Mouse (Mus musculus) embryonic facial prominence, embryonic 14.5 days (tissue): ENCODE measurements around the gene Tmem131. TPM values are rescaled to one million over a fixed set of nuclear protein-coding genes. Genes with fewer than 3 reads are reported as not detected.

ENCODE experiments used
- ATAC-seq: fragments of 200-750 bp; cut with Nextera tagmentation; 2 replicates; pipeline ENCODE4 v1.8.0; 2017; ENCODE audit warnings: low read depth, moderate number of reproducible peaks, moderate TSS enrichment
- DNase-seq: peaks from one replicate; pipeline ENCODE4 v3.0.0-alpha.2; 2015; ENCODE audit warnings: low spot score
- H3K27ac ChIP-seq: fragments of 300-500 bp; sonication (generic); replicated peaks from 2 replicates; pipeline ENCODE4 v1.5.1; 2014; ENCODE audit warnings: low read depth, mild to moderate bottlenecking, low read length, moderate library complexity
- H3K27me3 ChIP-seq: fragments of 300-500 bp; sonication (generic); replicated peaks from 2 replicates; pipeline ENCODE4 v1.6.1; 2014; ENCODE audit warnings: low read length; ENCODE audit not compliant: control insufficient read depth, insufficient read depth
- H3K36me3 ChIP-seq: fragments of 300-500 bp; sonication (generic); 2 replicates; pipeline ENCODE4 v1.6.1; 2014; ENCODE audit warnings: low read length, mixed read lengths; ENCODE audit not compliant: control insufficient read depth, insufficient read depth
- H3K4me1 ChIP-seq: fragments of 300-500 bp; sonication (generic); 2 replicates; pipeline ENCODE4 v1.6.1; 2014; ENCODE audit warnings: antibody characterized with exemption, low read length; ENCODE audit not compliant: control insufficient read depth, insufficient read depth
- H3K4me2 ChIP-seq: fragments of 300-500 bp; sonication (generic); 2 replicates; pipeline ENCODE4 v1.6.1; 2014; ENCODE audit warnings: low read depth, mild to moderate bottlenecking, low read length, moderate library complexity, mixed read lengths
- H3K4me3 ChIP-seq: fragments of 300-500 bp; sonication (generic); 2 replicates; pipeline ENCODE4 v1.5.1; 2014; ENCODE audit warnings: low read depth, mild to moderate bottlenecking, low read length
- H3K9ac ChIP-seq: fragments of 300-500 bp; sonication (generic); 2 replicates; pipeline ENCODE4 v1.6.1; 2014; ENCODE audit warnings: low read depth, mild to moderate bottlenecking, low read length, moderate library complexity, mixed read lengths
- H3K9me3 ChIP-seq: fragments of 300-500 bp; sonication (generic); 2 replicates; pipeline ENCODE4 v1.6.1; 2016; ENCODE audit warnings: low read length; ENCODE audit not compliant: control insufficient read depth
- WGBS: fragments of 180-500 bp; shearing (Covaris S2); extraction: QIAGEN DNeasy Blood & Tissue Kit; methylation state at CpG from one replicate; pipeline ENCODE4 v1.1.7; 2014; 5-methylcytosine and 5-hydroxymethylcytosine counted together
- polyA plus RNA-seq: library from polyadenylated mRNA; unstranded; fragments of >200 nt; fragmentation: Nextera tagmentation; extraction: Ambion mirVana; gene quantifications from 2 replicates; pipeline ENCODE4 v1.2.1, GENCODE M21; 2014

Gene Tmem131
- polyA plus RNA-seq, 1 experiment from 2014 or later = 22.4 TPM

DNA sequence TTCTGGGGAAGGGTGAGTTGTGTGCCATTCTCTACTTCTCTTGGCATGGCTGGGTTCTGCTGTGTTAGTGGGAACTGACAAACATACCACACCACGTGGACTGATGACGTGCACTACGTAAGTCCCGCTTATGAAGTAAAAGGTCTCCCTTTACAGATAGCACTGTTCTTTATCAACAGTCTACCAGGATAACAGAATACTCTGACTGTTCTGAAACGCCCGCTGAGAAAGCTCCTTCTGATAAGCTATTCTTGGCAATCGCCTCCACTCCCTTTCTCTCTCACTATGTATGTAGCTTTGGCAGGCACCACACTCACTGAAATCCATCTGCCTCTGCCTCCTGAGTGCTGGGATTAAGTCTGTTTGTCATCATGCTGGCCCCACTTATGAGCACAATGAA lies 130.1 kb downstream of the Tmem131 start:
- DNase-seq = peak; percentile 51
- Histone ChIP-seq H3K36me3 (peaks cover 85% of the 10 kb centered on the region), H3K4me2 (no peak overlapping the region), H3K4me1 (no peaks in the 10 kb centered on the region), H3K27me3 (no peaks in the 10 kb centered on the region), H3K4me3 (no peak overlapping the region), H3K27ac (no peak overlapping the region), H3K9ac (no peak overlapping the region), H3K9me3 (no peaks in the 10 kb centered on the region)
- 85% methylated on average over 7 of the region's 7 CpGs for WGBS
- no peak for ATAC-seq

DNA sequence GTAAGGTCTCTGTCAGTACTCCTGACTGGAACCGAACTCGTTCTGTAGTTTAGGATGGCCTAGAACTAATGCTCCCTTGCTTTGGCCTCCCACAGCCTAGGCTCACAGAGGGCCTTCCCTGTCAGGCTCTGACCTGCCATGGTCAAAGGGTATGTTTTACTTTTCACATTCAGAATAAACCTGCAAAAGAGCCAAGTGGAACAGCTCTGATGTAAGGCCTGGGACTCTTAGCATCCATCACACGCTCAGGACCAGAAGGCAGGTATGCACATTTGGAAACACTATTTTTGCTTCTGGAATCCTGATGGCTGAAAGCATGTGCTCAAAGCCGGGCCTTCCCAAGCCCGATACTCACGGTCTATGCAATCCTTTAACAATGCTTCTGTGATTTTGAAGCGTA lies 131.7 kb downstream of the Tmem131 start:
- Histone ChIP-seq H3K9me3 (no peaks in the 10 kb centered on the region), H3K27me3 (no peaks in the 10 kb centered on the region), H3K4me1 (no peaks in the 10 kb centered on the region), H3K27ac (no peak overlapping the region), H3K9ac (no peak overlapping the region), H3K4me3 (no peak overlapping the region), H3K36me3 (peaks cover 85% of the 10 kb centered on the region), H3K4me2 (no peak overlapping the region)
- DNase-seq (no peak), ATAC-seq (no peak)
- whole genome bisulfite sequencing = 95% methylated on average over 7 of the region's 7 CpGs

DNA sequence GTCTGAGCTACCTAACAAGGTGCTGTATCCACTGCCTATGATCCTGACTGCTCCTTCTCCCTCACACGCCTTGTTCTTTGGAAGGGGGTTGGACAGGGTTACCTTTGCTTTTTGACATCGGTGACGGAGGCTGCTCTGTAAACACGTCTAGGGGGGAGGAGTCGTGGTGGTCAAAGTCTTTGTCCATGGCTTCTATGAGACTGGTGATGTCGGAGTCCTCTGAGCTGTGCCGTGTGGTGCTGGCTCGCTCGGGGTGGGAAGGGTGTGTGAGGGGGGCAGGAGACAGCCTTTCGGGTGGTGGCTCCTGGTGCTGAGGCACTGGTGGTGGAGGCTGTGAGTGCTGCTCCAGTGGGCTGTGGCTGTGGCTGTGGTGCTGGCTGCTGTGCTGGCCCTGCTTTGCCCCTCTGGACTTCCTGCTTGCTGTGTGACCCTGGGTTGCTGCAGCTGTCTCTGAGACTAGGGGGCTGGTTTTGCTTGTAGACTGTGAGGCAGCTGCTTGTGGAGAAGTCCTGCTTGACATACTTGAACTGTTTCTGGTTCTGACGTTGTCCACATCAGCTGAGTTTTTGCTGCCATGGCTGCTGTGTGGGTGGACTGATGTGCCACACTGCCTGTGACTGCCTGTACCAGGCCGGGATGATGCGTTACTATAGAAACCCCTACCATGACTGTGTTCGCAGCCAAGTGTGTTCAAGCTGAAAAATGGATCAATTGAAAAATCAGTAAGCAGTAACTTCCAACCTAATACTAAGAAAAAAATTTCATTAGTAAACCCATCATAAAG lies 135.5 kb downstream of the Tmem131 start:
- no peaks in the 10 kb centered on the region for H3K9me3 ChIP-seq
- ATAC-seq (no peak), DNase-seq (no peak)
- H3K4me1 ChIP-seq = no peaks in the 10 kb centered on the region
- no peak overlapping the region for H3K4me3 ChIP-seq
- H3K9ac ChIP-seq = no peak overlapping the region
- no peak overlapping the region for H3K4me2 ChIP-seq
- WGBS = 96% methylated on average over 14 of the region's 14 CpGs
- H3K27me3 ChIP-seq = no peaks in the 10 kb centered on the region
- H3K36me3 ChIP-seq = peaks cover 95% of the 10 kb centered on the region
- H3K27ac ChIP-seq = no peak overlapping the region

DNA sequence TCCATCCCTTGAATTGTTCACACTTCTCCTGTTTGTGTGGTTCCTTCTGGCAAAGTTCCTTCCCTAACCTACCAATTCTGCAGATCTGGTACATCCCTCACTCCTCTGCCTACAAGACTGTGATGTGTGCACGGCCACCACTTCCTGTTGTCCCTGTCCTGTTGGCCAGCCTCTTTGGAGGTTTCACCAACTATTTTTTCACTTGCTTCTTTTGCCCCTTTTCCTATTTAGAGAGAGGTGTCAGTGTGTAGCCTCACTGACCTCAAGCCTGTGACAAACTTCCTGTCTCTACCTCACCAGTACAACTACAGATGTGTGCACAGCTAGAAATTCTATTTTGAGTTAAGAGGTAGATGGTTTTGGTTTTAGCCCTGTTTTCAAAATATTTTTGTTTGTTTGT lies 136.4 kb downstream of the Tmem131 start:
- Histone ChIP-seq H3K27me3 (no peaks in the 10 kb centered on the region), H3K36me3 (peaks cover 96% of the 10 kb centered on the region), H3K4me2 (no peak overlapping the region), H3K4me3 (no peak overlapping the region), H3K4me1 (no peaks in the 10 kb centered on the region), H3K9ac (no peak overlapping the region), H3K27ac (no peak overlapping the region), H3K9me3 (no peaks in the 10 kb centered on the region)
- ATAC-seq (no peak), DNase-seq (no peak)
- 82% methylated on average over 1 of the region's 1 CpGs for WGBS

DNA sequence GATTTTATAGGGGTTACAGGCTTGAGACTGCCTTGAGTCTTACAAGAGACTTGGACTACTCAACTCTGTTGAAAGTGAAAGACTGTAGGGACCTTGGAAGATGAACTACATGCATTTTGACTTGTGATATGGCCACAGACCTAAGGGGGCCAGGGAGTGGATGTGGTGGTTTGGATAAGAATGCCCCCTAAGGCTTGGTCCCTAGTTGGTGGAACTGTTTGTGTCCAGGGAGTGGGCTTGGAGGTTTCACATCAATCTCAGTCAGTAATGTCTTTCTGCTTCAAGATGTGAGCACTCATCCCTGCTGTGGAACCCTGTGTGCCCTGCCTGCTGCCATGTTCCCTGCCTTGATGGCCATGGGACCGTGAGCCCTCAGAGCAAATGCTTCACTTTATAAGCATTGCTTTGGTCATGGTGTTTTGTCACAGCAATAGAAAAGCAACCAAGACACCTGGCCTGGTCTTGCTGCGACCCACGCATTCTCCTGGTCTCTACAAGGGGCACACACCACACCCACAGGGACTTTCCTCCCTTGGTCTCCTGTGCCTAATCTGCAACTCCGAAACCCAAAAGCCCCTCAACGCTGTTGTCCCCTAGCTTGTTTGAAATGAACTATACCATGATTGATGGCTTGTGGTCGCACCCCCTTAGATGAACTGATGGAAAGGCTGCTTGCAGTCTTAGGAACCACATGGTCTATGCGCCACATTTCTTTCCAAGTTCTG lies 137.1 kb downstream of the Tmem131 start:
- DNase-seq = no peak
- H3K4me2 ChIP-seq = no peak overlapping the region
- H3K9ac ChIP-seq = no peak overlapping the region
- no peaks in the 10 kb centered on the region for H3K9me3 ChIP-seq
- H3K36me3 ChIP-seq = peaks cover 96% of the 10 kb centered on the region
- H3K4me3 ChIP-seq = no peak overlapping the region
- no peak for ATAC-seq
- WGBS = 91% methylated on average over 7 of the region's 7 CpGs
- H3K27me3 ChIP-seq = no peaks in the 10 kb centered on the region
- no peaks in the 10 kb centered on the region for H3K4me1 ChIP-seq
- no peak overlapping the region for H3K27ac ChIP-seq

DNA sequence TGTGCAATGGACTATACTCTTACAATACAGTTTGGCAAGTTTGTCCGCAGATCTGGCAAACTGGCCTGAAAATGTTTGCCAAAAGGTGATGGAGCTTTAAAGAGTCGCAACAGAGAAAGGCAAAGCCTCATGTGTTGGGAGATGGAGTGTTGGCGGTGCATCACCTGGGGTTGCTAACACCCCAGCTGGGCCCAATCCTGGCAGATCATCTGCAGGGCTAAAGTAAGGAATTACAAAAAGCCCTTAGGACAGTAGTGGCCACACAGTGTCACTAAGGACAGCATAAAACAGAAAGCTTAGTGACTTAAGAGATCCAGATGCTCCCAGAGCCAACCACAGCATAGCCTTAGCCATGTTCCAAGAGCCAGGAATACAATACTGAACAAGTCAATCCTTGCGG lies 138.6 kb downstream of the Tmem131 start:
- no peaks in the 10 kb centered on the region for H3K9me3 ChIP-seq
- 90% methylated on average over 4 of the region's 4 CpGs for WGBS
- no peak overlapping the region for H3K4me3 ChIP-seq
- ATAC-seq = no peak
- no peak overlapping the region for H3K4me2 ChIP-seq
- H3K36me3 ChIP-seq = peaks cover 94% of the 10 kb centered on the region
- no peak overlapping the region for H3K9ac ChIP-seq
- no peaks in the 10 kb centered on the region for H3K27me3 ChIP-seq
- H3K4me1 ChIP-seq = no peaks in the 10 kb centered on the region
- no peak for DNase-seq
- no peak overlapping the region for H3K27ac ChIP-seq

DNA sequence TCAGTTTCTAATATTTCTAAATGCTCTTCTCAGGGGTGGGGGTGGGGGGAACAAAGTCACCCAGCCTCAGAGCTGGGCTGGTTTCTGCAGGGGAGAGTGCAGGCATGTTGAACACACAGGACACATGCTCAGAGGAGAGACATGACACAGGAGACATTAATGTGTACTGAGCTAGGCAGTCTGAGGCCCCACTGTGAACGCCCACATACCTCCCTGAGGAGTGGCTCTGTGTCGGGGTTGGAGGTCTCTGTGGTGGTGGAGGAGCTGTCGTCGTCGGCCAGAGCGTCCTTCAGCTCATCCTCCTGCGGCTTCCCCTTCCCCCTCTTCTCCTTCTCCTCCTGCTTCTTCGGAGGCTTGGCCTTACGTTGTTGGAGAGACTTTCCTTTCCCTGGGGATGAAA lies 139.2 kb downstream of the Tmem131 start:
- no peaks in the 10 kb centered on the region for H3K9me3 ChIP-seq
- no peak; the same call in 1 of the 2 replicates for ATAC-seq
- 67% methylated on average over 9 of the region's 9 CpGs for WGBS
- no peaks in the 10 kb centered on the region for H3K27me3 ChIP-seq
- peaks cover 94% of the 10 kb centered on the region for H3K36me3 ChIP-seq
- no peak for DNase-seq
- H3K27ac ChIP-seq = 0 out of 2 replicates have a peak overlapping the region, but pooled peaks have one; percentile 5
- no peak overlapping the region for H3K4me2 ChIP-seq
- no peaks in the 10 kb centered on the region for H3K4me1 ChIP-seq
- no peak overlapping the region for H3K9ac ChIP-seq
- no peak overlapping the region for H3K4me3 ChIP-seq

DNA sequence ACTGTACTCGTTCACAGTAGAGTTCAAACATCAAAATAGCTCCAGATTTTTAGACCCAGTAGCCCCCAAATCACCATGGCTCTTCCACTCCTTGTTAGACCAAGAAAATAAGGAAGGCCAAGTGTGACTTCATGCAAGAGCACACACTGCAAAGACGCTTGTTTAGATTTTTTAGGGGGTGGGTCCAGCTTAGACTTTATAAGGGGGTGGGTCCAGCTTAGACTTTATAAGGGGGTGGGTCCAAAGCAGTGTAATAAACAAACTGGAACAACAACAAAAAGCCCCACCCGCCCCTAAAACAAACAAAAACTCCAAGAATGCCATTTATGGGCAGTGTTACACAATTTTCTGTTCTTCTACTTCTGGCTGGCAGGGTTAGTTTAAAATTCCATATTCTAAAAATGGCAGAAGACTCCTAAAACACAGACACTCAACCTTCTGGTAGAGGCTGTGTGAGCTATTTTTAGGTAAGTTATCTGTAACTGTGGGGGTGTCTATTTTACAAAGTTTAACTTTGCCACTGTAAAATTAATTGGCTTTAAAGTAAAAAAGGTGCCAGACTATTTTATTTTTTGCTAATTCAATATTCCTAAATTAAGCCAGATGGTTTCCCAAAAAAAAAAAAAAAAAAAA lies 143.0 kb downstream of the Tmem131 start:
- Histone ChIP-seq H3K4me1 (no peaks in the 10 kb centered on the region), H3K27me3 (no peaks in the 10 kb centered on the region), H3K9ac (no peak overlapping the region), H3K9me3 (no peaks in the 10 kb centered on the region), H3K36me3 (peaks cover 92% of the 10 kb centered on the region), H3K4me2 (no peak overlapping the region), H3K4me3 (no peak overlapping the region), H3K27ac (no peak overlapping the region)
- DNase-seq (no peak), ATAC-seq (no peak)
- 84% methylated on average over 3 of the region's 3 CpGs for WGBS
